Mouse (Mus musculus) frontal cortex, postnatal 14 days (tissue): Measurements from ENCODE around the gene Mau2.
"Not testable (repeated sequence)": the region's sequence is repeated elsewhere in the genome, so short reads cannot be mapped to it uniquely, and the experiment has no call there.

Source experiments
- DNase-seq, 2 experiments: peaks; one replicate each; pipeline ENCODE4 v3.0.0; 2022; ENCODE audit warnings: low spot score in 2 of 2

Gene Mau2

DNA sequence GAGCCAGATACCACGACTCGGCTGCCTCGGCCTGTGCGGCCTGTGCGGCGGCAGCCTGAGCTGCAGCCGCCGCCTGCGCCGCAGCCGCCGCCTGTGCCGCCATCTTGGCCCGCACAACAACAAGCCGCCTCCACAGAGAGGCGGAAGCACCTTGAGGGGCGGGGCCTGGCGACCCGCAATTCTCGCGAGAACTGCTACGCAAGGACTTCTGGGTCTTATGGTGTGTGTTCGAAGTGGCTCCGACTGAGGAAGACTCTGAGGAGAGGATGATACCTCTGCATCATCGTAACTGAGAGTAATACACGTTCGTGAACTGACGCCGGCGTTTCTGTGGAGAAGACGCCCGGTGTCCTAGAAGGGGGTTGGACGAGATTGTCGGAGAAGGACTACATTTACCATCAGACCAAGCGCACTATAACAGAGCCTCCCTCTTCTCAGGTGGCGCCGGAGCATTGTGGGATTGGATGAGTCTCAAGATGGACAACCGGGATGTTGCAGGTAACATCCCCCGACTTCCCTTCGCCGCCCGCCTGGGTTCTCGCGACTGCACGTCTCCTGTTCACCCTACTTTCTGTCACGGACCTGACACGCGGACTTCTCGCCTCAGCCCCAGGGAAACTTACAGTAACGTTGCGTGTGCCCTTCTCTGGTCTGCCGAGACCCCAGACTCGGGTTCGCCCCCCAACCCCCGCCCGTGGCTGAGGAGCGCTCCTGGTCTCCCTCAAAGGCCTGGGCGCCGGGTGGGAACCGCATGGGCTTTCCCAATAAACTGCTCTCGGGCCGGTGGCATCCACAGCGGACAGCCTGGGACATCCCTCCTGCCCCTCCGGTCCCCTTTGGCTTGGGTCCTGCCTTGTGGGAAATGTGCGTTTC lies at the start of gene Mau2, which contains the start of gene Sugp1:
Mau2 (minus strand) TSS at position 152 of the 873 bp plus-strand sequence.
Sugp1 (plus strand) TSS at position 231 of the 873 bp plus-strand sequence.
- DNase-seq: peak; percentile 91 to 95

DNA sequence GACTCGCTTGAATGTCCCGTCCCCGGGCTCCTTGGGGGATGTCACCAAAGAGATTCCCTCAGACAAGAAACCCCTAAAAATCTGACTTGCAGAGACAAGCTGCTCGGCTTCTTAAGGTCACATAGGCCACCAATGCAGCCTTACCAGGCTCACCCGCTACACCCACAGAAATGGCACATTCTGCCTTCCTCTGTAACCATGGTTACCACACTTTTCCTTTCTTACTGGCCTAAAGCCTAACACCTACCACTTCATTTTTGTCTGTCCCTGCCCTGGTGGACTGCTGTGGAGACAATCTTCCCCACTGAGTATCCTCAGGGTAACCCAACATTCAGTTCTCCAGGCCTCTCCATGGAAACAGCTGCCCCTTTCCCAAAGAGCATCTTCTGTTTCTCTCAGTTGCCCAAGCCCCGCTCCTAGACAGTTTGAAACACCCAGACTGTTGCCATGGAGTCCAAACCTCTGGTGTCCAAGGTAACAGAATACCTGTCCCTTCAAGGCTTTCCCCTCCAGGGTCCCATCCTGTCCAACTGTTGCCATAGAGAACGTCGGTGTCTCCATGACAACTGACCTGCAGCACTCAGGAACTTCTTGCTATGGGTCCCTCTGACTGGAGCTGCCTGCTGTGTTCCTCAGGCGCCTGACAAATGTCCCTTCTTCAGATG lies 46.9 kb upstream of the Mau2 start:
- no peak for DNase-seq

DNA sequence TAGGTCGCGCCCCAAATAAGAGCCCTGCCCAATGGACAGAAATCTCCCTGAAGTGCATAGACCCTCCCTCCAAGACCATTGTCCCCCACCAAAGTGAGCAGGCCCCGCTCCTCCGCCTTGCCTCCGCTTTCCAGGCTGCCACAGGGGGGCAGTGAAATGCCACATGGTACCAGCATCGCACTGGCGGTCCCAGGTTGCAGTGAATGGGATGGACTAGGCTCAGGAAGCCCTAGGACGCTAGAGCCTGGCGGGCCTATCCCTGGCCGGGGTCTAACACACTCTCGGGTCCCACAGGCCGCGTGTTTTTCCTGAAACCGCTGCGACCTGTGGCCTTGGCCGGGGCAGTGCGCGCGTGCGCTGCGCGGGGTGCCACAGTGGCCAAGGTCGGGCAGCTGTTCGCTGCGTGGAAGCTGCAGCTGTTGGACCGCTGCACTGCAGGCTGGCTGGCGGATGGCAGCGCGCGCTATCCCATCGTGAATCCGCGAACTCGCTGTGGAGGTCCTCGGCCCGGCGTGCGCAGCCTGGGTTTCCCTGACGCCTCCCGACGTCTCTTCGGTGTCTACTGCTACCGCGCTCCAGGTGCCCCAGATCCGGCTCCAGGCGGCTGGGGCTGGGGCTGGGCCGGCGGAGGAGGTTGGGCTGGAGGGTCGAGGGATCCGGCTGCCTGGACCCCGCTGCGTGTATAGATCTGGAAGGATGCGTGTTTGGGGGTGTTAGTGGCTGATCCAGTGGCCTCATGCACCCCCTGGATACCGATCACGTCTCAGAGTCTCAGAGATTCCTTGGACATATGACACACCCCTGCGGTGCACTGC lies 45.5 kb upstream of the Mau2 start:
- DNase-seq: peak in 1 of 2 experiments; percentile 56

DNA sequence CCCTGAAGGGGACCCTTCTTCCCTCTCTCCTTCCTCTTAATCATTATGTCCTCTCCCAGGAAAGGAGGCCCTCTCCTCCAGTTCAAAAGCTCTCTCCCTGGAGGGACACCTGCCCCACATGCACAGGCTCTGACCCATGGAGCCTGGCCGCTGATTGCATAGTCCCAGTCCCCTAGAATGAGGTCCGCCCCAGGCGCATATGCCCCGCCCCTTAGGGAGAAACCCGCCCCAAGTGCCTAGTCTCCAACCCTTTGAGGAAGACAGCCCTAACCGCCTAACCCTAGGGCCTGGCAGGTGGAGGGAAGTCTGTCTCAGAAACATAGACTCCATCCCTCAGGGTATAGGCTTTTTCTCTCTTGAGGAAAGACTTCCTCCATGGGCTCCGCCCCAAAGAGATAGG lies 44.7 kb upstream of the Mau2 start:
- DNase-seq: no peak

DNA sequence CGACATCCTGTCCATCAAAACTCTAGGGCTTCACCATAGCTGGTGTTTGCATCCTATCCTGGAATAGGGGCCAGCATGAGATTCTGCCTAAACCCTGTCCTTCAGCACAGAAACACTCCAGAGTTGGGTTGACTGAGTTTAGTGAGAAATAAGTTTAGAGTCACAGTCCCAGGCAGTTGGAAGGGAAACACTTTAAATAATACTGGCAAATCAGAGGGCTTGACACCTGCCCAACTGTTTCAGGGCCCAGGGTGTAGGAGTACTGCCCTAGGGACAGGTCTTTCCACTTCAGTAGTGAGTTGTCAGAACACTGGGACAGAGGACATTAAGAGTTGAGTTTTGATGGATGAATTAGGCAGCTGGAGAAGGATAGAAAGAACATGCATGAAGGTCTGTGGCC lies 43.6 kb upstream of the Mau2 start:
- no peak for DNase-seq

DNA sequence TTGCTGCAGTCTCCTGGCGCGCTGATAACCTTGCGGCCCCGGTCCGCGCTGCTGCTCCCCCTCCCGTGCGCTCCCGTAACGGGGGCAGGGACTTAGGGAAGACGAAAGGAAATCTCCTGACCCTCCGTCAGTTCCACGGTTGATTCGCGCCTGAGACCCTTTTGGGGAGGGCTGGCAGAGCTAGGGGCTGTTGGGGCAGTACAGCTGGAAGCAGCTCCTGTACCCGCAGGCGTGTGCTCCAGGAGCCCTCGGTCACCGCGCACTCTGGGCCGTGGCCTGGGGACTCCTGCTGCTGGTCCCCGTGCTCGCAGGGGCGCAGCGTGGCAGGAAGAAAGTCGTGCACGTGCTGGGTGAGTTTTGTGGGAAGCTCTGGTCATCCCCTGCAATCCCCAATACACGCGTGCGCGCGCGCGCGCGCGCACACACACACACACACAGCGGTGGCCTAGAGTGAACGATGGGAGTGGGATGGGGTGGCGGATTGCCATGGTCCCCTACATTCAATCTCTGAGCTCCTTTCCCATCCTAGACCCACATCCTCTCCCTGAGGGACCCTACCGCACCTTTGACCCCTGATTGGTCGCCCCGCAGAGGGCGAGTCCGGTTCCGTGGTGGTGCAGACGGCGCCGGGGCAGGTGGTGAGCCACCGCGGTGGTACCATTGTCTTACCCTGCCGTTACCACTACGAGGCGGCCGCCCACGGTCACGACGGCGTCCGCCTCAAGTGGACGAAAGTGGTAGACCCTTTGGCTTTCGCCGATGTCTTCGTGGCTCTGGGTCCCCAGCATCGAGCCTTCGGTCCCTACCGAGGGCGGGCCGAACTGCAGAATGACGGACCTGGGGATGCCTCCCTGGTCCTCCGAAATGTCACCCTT lies 41.9 kb upstream of the Mau2 start:
- DNase-seq: no peak

DNA sequence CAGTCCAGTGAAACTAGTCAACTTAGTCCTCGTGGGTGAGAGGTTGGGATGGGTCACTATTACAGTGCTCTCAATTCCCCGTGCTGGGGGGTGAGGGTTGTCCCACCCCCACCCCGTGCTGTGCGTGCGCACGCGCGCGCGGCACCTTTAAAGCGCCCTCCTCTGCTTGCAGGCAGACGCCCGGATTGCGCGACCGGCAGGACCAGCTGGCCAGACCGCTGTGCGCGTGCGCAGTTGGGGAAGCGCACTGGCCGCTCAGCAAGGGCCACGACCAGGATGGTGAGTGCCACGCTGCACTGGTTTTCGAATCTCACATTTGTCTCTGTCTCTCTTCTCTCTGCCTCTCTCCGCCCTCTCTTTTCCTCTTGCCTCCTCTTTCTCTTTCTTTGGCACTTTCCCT lies 40.8 kb upstream of the Mau2 start, which contains the start of gene Hapln4:
Hapln4 (plus strand) TSS at position 173 of the 400 bp plus-strand sequence.
- no peak for DNase-seq

DNA sequence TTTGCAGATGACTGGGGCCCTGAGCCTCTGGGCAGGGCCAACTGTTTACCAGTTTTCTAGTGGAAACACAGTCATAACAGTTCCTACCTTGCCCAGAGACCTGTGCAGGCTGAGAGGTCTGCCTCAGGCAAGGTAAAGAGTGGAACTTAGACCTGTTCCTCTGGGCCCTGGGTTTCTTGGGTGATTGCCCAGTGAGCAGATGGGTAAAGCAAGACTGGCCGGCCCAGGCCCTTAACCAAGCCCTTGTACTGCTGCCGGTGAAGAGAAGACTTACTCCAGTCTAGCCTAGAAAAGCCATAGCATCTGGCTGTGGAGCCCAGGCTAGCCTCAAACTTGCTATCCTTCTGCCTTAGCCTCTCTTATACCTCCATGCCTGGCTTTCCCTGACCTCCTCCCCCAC lies 39.4 kb upstream of the Mau2 start:
- no peak for DNase-seq

DNA sequence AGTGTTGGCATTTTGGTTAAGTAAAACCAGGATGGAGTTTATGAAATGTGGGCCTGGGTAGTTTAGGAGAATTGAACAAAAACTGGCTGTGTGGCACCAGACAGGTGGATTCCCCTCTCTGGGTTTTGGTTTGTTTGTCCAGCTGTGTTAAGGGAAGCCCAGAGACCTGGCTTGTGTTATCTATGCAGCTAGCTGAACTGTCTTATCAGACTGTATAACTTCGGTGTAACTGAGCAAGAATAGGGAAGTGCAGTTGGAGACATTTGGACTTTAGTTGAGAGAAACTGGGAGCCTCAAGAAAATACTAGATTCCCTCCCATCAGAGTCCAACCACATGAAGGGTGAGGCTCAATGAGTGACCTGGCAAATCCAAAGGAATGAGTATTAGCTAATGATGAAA lies 31.1 kb upstream of the Mau2 start:
- DNase-seq: no peak

DNA sequence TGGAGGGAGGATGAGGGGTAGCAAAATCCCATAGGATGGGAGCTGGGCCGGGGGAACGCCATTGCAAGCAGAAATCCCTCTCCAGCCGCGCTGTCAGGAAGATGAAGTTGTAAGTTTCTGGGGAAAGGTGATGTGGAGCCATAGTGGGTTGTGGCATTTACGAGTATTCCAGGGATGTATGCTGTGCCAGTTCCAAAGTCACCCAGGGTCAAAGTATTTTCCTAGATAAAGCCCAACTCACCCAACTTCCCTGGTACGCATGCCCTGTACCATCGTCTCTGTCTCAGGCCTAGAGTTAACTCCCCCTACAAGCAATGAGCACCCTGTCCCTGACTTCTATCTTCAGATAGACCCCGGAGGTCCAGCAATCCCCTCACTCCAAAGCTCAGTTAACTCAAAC lies 30.6 kb upstream of the Mau2 start:
- DNase-seq: no peak

DNA sequence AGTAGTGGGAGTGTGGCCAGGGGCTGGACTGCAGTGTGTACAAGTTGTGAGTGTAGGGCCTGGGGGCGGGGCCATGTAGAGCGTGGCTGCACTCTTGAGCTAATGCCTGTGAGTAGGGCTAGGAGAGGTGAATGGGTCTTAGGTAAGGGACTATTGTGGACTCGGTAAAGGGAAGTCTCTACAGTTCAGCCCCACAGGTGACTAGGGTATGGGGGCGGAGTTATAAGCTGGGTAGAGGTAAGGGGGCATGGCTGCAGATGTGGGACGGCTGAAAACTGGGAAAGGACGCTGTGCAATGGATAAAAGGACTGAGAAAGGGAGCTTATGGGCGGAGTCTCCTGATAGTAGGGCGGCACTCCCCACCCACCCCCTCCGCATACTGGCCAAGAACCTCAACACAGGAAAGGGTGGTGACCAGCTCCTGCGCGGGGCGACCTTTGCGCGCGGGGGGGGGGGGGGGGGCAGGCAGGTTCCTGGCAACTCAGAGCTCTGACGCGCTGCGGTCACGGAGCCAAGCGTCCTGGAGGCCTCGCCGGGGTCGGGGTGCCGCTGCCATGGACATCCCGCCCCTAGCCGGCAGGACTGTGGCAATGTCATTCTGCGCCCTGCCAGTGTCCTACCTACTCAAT lies 30.0 kb upstream of the Mau2 start, which contains the start of gene Tm6sf2:
Tm6sf2 (plus strand) TSS at position 484 of the 629 bp plus-strand sequence.
- no peak for DNase-seq

DNA sequence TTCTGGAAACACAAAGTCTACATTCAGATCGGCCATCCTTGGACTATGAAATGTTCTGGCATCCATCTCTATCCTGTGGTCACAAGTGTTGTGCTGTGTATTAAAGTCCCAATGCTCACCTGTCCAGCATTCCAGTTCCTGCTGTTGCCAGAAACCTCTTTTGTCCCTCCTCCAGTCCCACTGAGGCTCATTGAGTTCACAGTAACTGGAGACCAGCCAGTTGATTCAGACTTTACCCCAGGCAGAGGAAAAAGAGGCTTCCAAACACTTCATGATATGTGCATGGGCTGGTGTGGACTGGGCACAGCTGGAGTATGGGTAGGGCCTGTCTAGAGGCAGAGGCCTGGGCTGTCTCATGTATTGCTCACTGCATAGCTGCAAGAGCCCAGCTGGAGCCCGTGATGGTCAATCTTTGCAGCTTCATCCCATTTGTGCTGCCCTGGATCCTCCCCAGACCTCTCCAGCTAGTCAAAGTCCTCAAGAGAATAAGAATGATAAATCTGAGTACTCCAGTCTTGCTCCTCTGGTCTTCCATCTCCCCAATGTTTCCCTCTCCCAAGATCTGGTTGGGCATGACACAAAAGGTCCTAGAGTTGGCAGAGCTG lies 29.4 kb upstream of the Mau2 start:
- no peak for DNase-seq

DNA sequence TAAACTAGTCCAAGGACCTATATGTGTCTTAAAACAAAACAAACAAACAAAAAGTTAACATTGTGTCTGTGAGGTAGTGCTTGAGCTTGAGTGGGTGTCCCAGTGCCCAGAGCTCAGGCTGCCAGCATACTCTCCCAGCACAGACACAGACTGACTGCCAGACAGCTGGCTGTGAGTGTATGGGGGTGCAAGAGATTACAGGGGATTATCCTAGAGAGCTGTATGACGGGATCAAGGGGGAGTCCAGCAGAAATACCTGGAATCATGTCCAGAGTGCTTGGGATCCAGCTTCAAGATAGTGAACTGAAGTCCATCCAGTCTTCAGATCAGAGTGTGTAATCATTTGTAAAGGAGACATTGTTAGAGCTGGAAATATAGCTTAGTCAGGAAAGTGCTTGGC lies 15.2 kb upstream of the Mau2 start:
- DNase-seq: no peak

DNA sequence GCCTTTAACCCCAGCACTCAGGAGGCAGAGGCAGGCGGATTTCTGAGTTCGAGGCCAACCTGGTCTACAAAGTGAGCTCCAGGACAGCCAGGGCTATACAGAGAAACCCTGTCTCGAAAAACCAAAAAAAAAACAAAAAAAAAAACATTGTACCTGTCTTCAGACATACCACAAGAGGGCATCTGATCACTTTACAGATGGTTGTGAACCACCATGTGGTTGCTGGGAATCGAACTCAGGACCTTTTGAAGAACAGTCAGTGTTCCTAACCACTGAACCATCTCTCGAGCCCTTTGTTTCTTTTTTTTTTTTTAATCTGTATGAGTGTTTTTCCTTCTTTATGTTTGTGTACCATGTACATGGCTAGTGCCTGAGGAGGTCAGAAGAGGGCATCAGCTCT lies 7.9 kb upstream of the Mau2 start:
- DNase-seq: not testable (repeated sequence)

DNA sequence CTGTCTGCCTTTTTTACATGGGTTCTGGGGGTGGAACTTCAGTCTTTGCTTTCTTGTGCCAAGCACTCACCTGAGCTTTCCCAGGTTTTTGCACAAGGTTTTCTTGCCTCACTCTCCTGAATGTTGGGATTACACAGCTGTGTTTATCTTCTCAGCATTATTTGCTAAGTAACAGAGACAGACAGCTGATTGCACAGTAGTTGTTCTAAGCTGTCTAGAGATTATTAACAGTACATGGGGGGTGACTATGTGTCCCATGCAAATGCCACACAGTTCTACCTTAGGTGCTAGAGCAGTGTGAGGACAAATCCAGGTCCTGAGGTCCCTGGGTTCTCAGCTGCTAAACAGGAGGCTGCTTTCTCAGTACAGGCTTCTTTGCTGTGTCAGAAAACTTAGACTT lies 7.1 kb upstream of the Mau2 start:
- no peak for DNase-seq

DNA sequence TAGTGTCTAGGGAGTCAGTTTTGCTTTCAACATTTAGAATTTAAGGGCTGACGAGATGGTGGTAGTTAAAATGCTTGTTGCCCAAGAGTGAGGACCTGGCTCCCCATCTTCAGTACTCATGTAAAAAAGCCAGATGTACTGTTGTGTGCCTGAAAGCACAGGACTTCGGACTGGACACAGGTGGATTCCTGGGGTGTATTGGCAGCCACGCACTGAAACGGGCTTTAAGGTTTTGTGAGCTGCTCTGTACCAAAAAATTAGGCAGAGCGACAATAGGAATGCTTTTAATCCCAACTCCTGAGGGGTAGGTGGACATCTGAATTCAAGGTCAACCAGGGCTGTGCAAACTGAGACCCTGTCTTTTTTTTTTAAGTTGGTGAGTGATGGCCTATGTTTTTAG lies 1.5 kb upstream of the Mau2 start:
- no peak for DNase-seq

DNA sequence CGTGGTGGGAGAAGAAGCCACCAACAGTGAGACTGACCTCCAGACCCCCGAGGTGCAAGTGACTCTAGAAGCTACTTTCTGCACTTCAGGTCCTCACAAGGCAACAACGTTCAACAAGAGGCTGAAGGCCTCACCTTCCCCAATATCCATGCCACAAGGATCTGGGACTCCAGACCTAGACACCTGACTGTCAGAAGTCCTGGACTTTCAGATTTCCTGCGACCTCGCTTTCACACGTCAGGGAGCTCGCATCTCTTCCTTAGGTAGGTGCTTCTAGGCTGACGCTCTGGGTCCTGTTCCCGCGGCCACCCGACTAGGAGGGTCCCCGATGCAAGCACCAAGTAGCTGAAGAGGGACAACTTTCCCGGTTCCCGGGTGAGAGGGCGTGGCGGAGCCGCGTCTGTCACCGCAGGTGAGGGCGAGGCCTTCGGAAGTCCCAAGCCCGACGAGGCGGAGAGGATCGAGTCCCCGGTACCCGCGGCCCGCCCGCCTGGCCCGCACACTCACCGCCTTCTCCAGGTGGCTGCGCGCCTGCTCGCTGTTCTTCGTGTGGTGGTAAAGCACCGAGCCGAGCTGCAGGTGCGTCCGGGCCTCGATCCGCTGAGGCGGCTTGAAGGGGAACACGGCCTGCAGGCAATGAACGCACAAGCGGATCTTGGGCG lies 518 bp downstream of the Mau2 start:
- peak; percentile 11 to 31 for DNase-seq

DNA sequence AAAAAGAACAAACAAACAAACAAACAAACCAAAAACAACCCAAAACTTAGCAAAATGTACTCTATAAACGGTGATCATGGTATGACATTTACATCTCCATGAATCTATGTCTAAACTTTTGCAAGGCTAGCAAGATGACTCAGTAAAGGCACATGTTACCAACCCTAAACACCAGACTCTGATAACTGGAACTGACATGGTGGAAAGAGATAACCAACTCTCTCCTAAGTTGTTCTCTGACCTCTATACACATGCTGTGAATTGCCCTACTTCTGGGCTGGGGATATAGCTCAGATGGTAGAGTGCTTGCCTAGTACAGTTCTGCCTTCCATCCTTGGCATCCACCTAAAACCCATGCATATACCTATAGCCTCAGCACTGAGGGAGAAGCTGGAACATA lies 4.5 kb downstream of the Mau2 start:
- DNase-seq: no peak

DNA sequence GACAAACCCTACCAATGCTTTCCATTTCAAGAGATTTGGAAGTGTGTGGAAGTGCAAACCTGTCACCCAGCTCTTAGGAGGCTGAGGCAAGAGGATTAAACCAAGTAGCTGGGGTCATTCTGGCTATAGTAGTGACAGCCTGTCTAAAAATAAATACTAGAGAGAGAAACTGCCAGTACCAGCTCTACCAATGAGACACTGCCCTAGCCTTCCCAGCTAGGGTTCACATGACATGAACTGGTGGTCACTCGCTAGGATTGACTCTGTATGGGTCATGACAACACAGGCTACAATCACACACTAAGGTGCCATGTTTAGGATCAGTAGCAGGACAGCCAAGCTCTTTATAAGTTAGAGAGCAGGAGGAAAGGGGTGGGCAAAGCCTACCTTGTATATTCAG lies 12.3 kb downstream of the Mau2 start:
- no peak for DNase-seq

DNA sequence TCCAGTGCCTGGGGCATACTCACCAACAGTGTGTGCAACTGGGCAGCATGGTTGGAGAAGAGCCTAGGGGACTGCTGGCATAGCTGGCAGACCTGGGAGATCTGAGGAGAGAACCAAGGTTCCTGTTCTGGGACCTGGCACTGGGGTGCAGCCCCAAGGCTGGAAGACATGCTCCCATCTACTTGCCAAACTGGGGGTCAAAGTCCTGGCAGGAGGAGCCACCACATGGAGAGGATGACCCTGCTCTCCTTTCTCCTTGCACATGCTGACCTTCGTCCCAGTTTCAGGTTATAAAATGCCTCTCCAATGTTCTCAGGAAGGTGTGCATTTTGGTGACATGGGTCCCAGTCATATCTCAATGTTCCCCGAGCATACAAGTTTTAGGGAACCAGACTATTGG lies 16.4 kb downstream of the Mau2 start:
- no peak for DNase-seq
